Mouse (Mus musculus) cerebellum, adult 2 months (tissue): Measurements from ENCODE around the gene Psma1.

Experiments used
- CTCF ChIP-seq: fragments of 200-500 bp; IDR thresholded peaks from 2 replicates; pipeline ENCODE4 v1.5.1; 2011; ENCODE audit warnings: low read depth, mild to moderate bottlenecking, control low read depth, low read length, moderate library complexity, borderline replicate concordance; ENCODE audit not compliant: insufficient read depth
- POLR2A ChIP-seq: fragments of 200-500 bp; IDR thresholded peaks from 2 replicates; pipeline ENCODE4 v1.6.1; 2011; ENCODE audit warnings: low read length, control low read depth, borderline replicate concordance; ENCODE audit not compliant: insufficient read depth

DNA sequence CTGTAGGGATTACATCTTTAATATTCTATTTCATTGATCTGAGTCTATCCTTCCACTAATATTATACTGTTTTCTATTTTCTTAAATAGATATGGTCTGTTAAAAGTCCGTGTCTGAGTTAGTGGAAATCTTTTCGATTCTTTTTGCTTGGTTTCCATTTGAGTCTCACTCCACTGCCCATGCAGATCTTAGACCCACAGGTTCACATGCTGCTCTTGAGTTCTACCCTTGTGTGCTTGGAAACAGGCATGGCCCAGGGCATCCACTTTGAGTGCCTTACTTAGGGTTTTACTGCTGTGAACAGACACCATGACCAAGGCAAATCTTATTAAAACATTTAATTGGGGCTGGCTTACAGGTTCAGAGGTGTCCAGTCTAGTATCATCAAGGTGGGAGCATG is 24.9 kb upstream of the Psma1 start:
- TF ChIP-seq CTCF, result no peak
- no peak for TF ChIP-seq POLR2A
